Mouse (Mus musculus) left cerebral cortex, postnatal 14 days (tissue): ENCODE results near the gene Npc1l1. TPM values are rescaled to one million over a fixed set of nuclear protein-coding genes. Genes with fewer than 3 reads are reported as not detected.
"Not testable (repeated sequence)": the region's sequence is repeated elsewhere in the genome, so short reads cannot be mapped to it uniquely, and the experiment has no call there.

ENCODE experiments used
- DNase-seq, 2 experiments: peaks; one replicate each; pipeline ENCODE4 v3.0.0; 2021 to 2022; ENCODE audit warnings: low spot score in 2 of 2, mixed read lengths in 1 of 2
- intact Hi-C: fragments of 180-260 bp; cut with DNase I; formaldehyde crosslinking; loops from one replicate; pipeline ENCODE4 v1.15.1; 2025
- long read RNA-seq, 2 experiments: library from polyadenylated mRNA; stranded (forward); transcript quantifications; one replicate each; pipeline ENCODE4 v2.0.0; 2021
- total RNA-seq, 2 experiments: library from RNA; stranded (reverse); gene quantifications; 2 replicates each; pipeline ENCODE4 v1.2.3; 2021

The Npc1l1 gene
- 1 to 10 TPM; 1.2 TPM for total RNA-seq
- long read RNA-seq, experiment 1, partial matches to known transcripts: 1 of 5 reads
- long read RNA-seq, experiment 1, other reads (novel, unspliced or antisense): 4 of 5 reads
- long read RNA-seq, experiment 2, partial matches to known transcripts: 1 of 2 reads
- long read RNA-seq, experiment 2, other reads (novel, unspliced or antisense): 1 of 2 reads

DNA sequence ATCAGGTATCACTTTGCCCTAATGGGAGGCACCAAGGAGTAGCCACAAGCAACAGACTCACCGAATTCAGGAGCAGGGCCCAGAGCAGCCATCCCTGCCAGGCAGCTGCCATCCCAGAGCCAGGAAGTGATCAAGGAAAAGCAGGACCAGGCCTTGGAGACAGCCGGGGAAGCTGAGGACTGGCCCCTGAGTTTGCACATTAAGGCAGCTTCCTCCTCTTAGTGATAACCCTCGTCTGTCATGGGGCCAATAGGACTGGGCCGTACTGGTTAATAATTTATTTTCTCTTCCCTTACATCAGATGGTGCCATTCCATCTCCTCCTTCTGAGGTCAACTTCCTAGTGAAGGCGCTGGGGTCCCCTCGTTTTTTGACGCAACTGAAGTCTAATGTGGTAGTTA, at the start of gene Npc1l1:
Gene Npc1l1, minus strand, starts transcription at position 132 of the 400 bp plus-strand sequence.
- intact Hi-C loops: no loop called here
- DNase-seq: no peak

- intact Hi-C loops: no loop called here
- DNase-seq: no peak
These were observed 46.5 kb upstream of the Npc1l1 start for GRCm38 (mm10) chr11:6276466-6276865.

DNA sequence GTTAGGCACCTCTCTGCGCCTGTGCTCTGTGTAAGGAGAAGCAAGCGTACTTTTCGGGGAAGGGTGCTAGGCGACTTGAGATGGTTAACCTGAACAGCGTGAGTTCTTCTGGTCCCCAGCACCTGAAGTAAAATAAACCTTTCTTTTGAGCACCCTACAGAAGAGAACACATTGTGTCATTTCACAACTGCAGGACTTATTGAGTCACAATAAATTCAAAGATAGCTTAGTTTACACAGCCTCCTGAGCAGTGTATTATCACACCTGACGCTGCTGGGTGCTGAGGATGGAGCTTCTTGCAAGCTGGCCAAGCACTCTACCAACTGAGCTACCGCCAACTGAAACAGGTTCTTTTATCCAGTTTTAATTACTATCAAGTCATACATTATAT, 45.1 kb upstream of the Npc1l1 start:
- intact Hi-C loops: no loop called here
- DNase-seq: no peak

- intact Hi-C loops: no loop called here
These were observed 44.6 kb upstream of the Npc1l1 start, which contains the start of gene Tmed4 for GRCm38 (mm10) chr11:6274387-6275093. Tmed4 (minus strand) TSS chr11:6274870.

DNA sequence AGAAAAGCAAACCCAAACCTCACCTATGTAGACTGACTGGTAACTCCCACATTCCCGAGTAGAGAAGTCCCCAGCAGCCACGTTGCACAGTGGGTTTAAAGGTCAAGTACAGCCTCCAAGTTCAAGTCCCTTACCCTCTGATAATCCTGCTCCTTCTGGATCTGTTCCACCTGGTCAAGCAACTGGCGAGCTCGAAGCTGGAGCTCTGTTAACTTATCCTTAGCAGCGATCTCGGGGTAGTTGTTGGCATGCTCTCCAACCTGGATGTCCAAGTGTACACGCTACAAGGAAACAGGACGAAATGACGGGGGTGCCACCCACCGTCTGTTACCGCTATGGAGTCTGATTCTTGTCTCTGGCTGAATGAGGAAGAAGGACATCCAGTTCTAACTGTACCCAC, 43.7 kb upstream of the Npc1l1 start:
- no peak for DNase-seq
- intact Hi-C loops: no loop called here

More at GRCm38 (mm10) chr11:6274387-6275093, 44.6 kb upstream of the Npc1l1 start, which contains the start of gene Tmed4:
- DNase-seq: peak; percentile 97 to 99

- peak; percentile 92 to 97 for DNase-seq
- intact Hi-C loops: no loop called here
These were observed 37.6 kb upstream of the Npc1l1 start, which contains the start of gene Ddx56 for GRCm38 (mm10) chr11:6267320-6268254. Ddx56 (minus strand) TSS chr11:6267772.

GRCm38 (mm10) chr11:6266621-6267020, 36.7 kb upstream of the Npc1l1 start:
- intact Hi-C loops: no loop called here

GRCm38 (mm10) chr11:6261434-6262082, 31.6 kb upstream of the Npc1l1 start:
- intact Hi-C loops: loop anchor here (5.0 kb wide), 2 partner anchors 59 to 264 kb away; partner anchors contain the start of genes A730071L15Rik and Nudcd3
- DNase-seq: peak; percentile 72 to 86

More at GRCm38 (mm10) chr11:6266621-6267020, 36.7 kb upstream of the Npc1l1 start:
- no peak for DNase-seq

GRCm38 (mm10) chr11:6259413-6259812, 29.5 kb upstream of the Npc1l1 start:
- intact Hi-C loops: no loop called here
- no peak for DNase-seq

DNA sequence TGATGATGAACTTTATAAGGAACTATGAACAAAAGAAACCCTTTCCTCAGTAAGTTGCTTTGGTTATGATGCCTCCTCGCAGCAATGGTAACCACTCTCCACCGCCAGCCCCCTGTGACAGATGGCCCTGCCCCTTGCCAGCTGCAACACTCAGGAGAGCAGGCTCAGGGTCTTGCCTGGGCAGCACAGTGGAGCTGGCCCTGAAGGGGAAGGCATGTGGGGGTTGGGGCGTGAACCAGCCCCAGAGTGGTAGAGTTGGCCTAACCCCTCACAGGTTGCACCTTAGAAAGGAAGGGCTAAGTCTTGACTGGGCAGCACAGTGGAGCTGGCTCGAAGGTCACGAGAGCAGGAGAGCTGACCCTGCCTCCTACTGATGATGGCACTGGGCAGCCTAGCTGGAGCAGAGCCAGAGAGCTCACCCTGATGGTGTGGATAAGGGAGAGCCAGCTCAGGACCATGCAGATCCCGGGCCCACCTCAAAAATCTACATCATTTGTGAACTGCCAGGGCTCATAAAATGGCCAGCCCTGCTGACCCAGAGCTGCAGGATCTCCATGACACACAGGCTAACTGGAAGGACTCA, 26.6 kb upstream of the Npc1l1 start:
- intact Hi-C loops: no loop called here
- no peak for DNase-seq

DNA sequence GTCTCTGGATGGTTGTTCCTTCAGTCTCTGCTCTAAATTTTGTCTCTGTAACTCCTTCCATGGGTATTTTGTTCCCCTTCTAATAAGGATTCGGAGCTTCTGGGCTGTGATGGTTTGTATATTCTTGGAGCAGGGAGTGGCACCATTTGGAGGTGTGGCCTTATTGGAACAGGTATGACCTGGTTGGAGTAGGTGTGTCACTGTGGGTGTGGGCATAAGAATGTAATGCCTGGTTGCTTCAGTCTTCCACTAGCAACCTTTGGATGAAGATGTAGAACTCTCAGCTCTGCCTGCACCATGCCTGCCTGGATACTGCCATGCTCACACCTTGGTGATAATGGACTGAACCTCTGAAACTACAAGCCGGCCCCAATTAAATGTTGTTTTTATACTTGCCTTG, 24.7 kb upstream of the Npc1l1 start:
- intact Hi-C loops, DNase-seq: not testable (repeated sequence)

- intact Hi-C loops: no loop called here
- DNase-seq: no peak
These were observed 22.9 kb upstream of the Npc1l1 start for GRCm38 (mm10) chr11:6252824-6253223.

GRCm38 (mm10) chr11:6252248-6252647, 22.3 kb upstream of the Npc1l1 start:
- intact Hi-C loops: no loop called here
- DNase-seq: no peak

GRCm38 (mm10) chr11:6244707-6245106, 14.8 kb upstream of the Npc1l1 start:
- DNase-seq: no peak
- intact Hi-C loops: no loop called here

GRCm38 (mm10) chr11:6233025-6233424, 3.1 kb upstream of the Npc1l1 start:
- DNase-seq: no peak
- intact Hi-C loops: no loop called here

DNA sequence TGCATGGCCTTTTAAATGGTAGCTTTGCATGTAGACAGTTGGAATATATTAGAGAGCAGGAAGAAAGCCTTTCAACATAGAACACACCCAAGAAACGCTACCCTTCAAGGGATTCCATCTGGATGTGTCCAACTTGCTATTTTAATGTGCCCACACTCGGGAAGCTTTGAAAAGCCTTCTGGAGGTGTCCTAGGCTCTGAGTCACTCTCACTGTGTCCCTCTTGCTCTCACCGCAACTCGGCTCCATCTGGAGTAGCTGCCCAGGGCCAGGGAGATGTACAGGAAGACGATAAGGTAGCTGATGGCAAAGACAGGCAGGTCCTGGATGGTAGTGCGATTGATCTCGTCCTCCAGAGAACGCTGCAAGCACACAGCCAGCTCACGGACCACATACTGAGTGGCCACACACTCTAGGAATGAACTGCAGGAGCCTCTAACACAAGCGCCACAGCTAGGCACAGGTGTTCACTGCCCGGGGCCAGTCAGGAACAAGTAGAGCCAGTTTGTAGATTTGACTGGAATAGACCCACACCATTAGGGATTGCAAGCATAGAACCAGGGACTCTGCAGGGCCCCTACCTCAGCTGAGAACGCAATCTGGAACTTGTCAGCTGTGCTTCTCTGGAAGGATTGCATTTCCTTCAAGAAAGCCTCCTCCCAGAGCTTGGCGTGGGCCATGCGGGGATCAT, 5.3 kb downstream of the Npc1l1 start:
- DNase-seq: peak; percentile 35 to 60
- intact Hi-C loops: no loop called here

- intact Hi-C loops: no loop called here
These were observed 7.8 kb downstream of the Npc1l1 start for GRCm38 (mm10) chr11:6222187-6222586.

DNA sequence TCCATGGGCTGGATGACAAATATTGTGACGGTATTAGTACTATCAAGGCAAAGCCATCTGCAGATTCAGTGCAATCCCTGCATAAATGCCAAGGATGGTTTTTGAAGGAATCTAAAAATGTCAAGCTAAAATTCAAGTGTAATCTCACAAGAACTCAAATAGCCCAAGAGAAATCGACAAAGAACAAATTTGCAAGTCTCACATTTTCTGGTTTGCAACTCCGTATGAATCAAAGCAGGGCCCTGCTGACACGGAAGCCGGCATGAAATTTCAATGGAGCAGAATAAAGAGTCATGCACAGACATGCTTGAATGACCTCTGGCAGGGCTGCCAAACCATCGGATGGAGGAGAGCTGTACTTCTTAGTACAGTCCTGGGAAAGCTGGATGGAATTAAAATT, 10.0 kb downstream of the Npc1l1 start:
- intact Hi-C loops: no loop called here

More at GRCm38 (mm10) chr11:6222187-6222586, 7.8 kb downstream of the Npc1l1 start:
- DNase-seq: no peak

More for the DNA sequence above, 10.0 kb downstream of the Npc1l1 start:
- no peak for DNase-seq
